Mouse (Mus musculus): ENCODE results near the gene Slc7a1.

The Slc7a1 gene

DNA sequence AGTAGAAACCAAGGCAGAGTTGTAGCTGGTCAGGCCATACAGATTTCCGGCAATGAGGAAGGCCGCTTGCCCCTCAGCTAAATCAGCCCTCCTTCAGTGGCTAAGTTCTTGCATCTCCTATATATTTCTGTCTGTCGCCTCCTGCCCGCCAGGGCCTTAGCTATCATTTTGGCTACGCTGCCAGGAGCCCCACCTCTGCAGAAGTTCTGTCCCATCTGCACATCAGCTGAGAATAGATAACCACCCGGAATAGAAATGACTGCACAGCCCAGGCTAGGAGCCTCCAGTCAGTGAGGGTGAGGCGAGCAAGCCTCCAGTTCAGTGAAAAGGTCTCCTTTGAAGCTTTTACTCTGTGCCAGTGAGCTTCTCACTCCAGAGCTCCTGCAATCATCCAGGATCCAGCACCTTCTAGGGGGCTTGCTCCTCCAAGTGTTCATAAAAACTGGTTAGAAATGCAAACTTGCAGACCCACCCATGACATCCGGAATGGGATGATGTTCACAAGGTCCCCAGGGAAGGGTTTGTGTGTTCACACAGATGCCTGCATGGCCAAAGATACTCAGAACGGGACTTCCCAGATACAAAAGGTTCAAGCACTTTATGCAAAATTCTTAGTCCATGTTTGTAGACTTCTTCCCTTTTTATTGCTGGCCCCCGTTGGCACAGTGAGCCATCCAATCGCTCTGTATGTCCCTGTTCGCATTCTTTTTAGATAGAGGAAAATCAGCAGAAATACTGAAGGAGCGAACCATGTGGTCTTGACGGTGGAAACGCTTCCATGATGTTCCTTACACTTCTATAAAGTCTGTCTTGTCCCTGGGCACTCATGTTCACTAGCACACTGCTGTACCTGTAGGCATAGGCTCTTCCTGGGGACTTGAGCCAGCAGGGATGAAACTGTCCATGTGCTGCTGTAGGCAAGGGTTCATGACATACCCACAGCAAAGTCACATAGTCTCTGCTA lies 10.4 kb downstream of the Slc7a1 start:
- DNase-seq, result no peak

DNA sequence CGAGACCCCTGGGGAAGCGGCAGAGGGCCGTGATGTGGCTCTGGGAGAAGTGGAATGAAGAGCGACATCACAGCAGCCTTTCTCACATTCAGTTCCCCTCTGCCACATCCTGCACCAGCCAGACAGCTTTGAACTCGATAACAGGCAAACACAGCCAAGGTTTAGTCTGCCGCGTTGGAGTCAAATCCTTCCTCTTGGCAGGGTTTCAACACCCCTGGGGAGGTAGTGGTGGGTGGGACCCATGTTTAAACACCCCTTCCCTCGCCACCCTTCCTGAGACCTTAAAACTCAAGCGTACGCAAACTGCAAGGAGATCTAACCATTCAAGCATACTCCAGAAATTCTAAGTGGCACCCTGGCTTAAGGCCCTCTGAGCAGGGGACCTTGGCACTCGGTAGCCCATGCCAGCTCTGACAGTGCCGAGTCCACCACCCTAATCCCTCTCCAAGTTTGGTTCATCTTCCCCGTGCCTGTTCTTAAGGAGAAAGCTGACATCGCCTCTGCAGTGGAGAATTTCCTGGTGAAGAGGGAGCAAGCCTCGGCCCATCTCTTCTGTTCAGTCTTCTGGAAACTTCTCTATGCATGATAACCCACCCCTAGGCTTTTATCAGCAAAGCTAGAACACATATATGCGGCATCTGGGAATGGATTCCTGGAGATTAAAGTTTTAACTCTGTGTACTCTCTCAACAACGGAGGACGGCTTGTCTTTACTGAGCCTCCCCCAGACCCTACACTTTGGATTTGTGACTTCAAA lies 11.3 kb downstream of the Slc7a1 start:
- DNase-seq, result peak; percentile 22

DNA sequence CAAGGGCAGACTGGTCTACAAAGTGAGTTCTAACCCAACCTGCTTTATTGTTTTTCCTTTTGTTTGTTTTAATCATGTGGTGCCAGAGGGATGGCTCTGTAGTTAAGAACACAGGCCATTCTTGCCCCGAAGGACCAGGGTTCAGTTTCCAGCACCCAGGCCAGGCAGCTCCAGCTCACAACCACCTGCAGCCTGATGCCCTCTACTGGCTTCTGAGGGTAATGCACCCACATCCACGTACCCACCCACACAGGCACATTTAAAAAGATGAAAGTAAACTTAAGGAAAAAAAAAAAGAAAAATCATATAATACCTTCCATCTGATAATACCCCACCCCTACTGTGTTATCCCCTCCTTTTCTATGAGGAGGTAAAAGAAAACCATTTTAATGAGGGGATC lies 11.9 kb downstream of the Slc7a1 start:
- no peak for DNase-seq

- no peak for DNase-seq
Measured at GRCm38 (mm10) chr5:148386471-148386870, 13.2 kb downstream of the Slc7a1 start.

DNA sequence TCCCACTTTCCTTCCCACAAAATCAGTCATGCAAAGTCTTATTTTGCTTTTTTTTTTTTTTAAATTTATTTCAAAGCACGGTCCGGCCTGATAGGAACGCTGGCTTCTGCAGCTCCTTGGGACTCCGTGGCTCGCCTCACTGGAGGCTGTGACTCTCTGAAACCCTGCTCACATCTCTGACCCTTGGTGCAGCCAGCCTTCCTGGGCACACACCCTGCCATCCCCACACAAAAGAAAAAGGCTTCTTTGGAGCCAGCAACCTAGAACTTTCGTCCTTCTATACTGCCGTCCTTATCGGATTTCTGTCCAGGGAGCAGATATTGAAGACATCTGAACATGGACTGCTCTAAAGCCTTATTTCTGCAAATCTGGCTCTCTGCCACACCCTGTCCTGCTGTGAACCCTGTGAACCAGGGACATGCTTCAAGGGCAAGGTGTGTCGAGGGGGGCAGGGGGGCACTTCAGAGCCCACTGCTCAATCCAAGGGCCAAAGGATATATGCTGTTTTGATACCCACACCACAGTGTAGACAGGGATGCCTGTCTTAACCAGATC lies 15.1 kb downstream of the Slc7a1 start:
- no peak for DNase-seq

DNA sequence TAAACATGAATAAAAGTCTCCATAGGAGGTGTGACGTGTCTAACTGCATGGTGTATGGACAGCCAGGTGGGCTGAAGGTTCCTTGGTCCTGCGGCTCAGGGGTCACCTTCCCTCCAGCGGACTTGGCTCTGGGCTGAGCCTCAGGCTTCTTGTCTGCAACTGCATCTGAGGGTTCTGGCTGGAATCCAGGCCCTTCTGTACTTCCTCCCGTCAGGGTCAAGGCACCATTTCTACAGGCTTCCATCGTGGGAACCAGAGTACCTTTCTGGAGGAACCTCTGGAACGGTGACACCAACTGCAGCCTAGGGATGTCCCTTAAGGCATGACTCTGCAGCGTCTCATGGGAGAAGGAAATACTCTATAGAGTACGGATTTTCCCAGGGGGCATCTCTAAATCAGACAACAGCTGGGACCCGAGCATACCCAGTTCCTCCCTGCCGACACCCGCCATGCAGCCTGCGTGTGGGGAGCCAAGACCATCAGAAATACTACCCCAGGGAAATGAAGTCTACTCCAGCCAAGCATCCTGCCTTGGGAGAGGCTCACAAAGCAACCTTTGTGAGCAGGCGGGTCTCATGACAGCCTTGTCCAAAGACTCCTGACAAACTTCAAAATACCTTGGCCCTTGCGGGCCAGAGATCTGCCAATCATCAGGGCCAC lies 15.7 kb downstream of the Slc7a1 start:
- peak; percentile 23 for DNase-seq

DNA sequence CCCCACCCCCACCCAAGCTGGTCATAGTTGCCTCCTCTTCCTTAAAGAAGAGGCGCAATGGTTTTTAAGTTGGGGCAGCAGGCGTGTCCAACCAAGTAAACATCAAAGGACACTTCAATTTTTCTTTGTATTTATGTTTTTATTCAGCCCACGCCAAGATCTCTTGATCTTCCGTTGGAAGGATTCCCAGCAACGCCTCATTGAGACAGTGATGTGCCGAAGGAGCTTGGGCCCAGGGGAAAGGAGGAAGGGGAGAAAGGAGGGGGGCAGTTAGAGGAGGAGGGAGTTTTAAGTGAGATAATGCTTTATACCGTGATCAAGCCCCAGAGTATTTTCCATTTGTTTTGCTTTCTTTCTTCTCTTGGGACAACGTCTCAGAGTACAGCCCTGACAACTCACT lies 18.6 kb downstream of the Slc7a1 start:
- no peak for DNase-seq

GRCm38 (mm10) chr5:148380246-148380504 lies 19.5 kb downstream of the Slc7a1 start:
- no peak for DNase-seq

DNA sequence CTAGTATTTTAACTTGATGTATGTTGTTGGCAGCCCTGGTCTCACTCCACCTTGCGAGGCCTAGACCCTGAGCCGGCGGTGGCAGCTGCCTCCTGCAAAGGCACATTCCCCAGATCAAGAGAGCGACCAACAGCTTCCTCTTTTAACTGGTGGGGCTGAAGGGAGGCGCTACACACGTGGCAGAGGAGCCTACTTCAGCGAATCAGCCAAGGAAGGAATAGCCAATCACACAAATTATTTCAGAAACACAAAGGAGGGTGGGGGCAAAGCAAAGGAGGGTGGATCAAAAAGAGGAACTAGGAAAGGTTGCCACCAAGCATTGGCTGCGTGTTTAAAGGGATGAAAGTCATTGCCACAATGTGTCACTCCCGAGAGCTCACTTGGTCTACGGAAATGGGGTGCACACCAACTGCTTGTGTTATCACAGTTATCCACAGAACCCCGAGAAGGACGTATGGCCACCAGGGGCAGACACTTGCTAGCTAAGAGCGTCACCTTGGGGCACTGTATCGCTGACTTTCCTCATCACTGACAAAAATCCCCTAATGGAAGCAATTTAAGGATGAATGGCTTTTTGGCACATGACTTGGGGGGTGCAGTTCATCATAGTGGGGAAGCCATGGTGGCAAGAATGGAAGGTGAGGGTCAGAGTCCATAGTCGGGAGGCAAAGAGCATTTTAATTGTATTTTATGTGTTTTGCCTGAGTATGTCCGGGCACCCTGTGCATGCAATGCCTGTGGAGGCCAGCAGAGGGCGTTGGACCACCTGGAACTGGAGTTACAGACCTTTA lies 20.1 kb downstream of the Slc7a1 start:
- DNase-seq, result no peak

DNA sequence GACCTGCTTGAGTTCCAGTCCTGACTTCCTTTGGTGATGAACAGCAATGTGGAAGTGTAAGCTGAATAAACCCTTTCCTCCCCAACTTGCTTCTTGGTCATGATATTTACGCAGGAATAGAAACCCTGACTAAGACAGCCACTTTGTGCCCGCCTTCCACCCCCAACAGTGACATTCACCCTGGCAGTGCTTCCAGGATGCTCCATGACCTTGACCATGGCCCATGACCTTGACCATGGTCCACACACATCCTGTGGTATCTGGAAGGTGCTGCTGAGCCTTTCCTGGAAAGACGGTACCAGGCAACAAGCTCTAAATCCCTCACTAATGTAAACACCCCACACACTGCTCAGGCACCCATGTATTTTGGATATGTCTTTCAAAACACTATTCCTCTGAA lies 21.0 kb downstream of the Slc7a1 start:
- DNase-seq, result no peak

DNA sequence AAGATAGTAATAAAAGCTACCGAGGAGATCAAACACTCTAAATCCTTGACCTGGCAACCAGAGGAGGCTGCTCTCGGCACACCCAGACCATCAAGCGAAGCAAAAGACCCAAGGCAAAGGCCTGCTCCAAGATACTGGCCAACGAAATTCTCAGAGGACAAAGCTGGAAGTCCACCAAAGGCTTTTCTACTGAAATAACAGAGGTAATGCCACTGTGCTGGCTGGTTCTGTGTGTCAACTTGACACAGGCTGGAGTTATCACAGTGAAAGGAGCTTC lies 21.5 kb downstream of the Slc7a1 start:
- DNase-seq, result no peak

DNA sequence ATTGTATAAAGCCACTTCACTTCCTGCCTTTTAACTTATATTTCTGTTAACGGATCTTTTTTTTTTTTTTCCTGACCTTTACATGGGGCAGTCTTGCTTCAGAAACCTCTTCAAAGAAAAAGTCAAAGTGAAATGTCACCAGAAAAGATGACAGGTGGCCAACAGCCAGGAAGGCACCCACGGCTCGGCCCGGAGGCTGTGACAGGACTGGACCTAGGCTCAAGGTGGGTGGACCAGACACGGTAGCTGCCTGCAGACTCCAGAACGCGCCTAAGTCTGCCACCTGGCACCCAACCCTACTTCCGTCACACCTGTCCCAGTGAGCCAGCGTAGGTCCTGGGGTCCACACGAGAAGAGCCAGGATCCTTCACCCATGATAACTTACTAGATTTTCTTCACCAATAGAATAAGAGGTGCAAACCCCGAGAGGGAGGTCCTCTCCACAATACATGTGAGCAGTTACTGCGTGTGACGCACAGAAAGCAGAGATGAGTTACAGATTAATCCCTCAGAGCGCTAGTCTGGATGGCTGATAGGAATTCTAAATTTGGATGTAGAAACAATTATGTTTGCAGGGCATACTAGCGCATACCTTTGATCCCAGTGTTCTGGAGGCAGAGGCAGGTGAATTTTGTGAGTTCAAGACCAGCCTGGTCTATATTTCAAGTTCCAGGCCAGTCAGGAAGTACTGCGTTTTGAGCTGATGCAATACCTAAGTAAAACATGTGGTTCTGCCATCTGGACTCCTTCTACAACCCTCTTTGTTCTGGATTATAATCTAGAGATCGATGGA lies 22.1 kb downstream of the Slc7a1 start:
- DNase-seq, result no peak

DNA sequence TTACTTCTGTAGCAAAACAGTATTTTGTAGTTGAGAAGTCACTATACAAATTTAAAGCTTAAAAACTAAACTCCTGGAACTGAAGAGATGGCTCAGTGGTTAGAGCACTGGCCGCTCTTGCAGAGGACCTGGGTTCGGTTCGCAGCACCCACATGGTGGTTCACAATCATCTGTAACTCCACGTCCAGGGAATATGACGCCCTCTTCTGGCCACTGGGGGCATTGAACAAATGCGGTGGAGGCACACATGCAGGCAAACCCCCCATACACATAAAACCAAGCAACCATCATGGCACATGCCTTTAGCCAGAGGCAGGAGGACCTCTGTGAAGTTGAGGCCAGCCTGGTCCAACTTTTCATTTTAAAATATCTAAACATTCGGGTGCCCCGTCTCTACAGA lies 23.3 kb downstream of the Slc7a1 start:
- no peak for DNase-seq

DNA sequence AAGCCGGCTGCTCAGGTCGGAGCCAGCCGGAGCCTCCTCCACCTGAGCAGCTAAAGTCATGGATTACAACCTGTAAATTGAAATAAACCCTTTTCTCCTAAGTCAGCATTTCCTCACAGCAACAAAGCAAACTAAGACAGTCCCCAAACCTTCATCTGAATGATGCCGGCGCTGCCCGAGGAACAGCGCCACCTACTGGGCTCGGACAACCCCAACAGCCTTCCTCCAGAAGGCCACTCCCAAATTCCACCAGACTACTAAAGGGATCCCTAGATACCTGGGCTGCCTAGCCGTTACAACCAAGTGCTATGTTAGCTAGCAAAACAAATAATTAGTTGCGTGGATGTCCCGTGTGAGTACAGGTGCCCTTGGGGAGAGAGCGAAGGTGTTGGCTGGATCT lies 24.2 kb downstream of the Slc7a1 start:
- no peak for DNase-seq

GRCm38 (mm10) chr5:148373092-148373685 lies 26.5 kb downstream of the Slc7a1 start:
- DNase-seq, result no peak

DNA sequence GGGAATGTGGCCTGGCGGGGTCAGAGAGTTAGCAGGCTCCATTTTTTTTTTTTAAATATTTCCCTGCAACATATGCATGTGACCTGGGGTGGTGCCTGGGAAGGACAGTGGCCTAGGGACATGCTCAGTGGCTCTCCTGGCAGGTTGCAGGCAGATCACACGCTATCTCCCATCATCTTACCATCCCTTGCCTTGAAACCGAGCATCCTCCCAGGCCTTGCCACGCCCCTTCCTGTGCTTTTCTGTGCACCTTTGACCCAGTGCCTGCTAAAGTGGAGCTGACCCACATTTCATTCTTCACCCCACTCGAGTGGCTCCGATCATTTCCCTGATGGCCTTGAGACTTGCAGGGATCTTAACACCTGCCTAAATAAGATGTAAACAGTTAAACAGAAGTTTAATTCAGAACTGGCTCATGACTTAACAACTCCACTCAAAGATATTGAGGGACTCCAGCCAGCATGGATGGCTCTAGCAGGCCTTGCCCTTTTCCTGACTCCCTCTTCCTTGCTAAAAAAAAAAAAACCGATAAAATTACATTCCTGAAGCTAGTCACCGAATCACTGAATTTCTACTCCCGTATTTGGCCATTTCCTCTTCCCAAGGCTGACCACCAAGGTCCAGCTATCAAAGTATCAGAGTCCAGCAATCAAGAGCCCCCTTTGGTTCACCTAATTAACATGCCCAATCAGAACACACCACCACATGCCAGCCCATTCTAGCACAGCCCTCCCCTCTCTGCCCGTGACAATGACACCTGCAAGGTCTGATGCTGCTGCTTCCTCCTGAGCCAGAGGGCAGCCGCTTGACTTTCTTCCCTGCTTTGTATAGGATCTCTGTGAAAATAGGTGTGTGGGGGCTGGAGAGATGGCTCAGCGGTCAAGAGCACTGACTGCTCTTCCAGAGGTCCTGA lies 27.4 kb downstream of the Slc7a1 start:
- no peak for DNase-seq

DNA sequence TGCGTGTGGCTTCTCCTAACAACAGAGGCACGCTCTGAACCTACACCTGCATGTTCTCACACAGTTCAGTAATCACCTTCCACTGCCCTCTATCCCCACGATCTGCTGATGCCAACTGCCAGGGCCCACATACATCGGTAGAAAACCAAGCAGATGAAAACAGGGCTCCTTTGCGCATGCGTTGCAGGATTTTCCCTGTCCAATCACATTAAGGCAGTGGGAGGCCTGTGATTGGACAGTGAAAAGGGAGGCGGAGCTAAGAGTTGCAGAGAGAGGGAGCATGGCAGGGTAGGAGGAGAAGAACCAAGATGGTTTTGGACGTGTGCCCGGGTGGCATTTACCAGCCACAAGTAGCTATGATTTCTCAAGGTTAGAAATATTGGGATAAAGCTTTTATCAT lies 28.3 kb downstream of the Slc7a1 start:
- DNase-seq, result no peak

GRCm38 (mm10) chr5:148370624-148371023 lies 29.1 kb downstream of the Slc7a1 start:
- DNase-seq, result peak; percentile 35

DNA sequence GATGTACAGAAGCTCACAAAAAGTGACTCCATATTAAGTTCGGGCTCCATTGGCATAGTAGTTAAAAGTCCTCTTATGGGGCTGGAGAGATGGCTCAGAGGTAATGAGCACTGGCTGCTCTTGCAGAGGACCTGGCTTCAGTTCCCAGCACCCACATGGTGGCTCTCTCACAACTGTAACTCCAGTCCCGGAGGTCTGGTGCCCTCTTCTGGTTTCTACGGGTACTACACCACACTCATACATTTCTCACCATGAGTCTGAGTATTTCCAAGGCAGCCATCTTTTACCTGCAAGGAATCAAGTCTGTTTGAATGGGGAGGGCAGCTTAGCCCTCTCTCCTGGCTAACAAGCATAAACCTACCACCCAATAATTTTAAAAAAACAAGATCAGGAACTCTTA lies 30.5 kb downstream of the Slc7a1 start:
- DNase-seq, result no peak

GRCm38 (mm10) chr5:148367816-148368215 lies 31.9 kb downstream of the Slc7a1 start:
- no peak for DNase-seq

DNA sequence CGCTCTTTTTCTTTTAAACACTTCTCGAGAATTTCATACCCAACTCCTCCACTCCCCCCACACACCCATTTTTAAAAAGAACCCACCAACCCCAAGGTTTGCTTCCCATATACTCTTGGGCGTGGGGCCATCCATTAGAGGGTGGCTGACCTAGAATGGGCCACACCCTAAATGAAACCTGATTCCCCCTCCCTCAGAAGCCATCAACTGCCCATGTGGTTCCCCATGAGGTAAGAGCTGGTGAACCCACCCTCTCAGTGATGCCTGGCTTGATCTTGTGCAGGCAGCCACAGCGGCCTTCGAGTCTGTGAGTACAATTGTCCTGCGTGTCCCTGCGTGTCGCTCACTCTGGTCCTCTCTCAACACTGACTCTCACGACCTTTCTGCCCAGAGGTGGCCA lies 33.2 kb downstream of the Slc7a1 start:
- DNase-seq, result no peak
